Mouse (Mus musculus): ENCODE measurements around the gene Izumo4. TPM values are rescaled to one million over a fixed set of nuclear protein-coding genes. Genes with fewer than 3 reads are reported as not detected.

The Izumo4 gene
- polyA plus RNA-seq, 2 experiments, result 15.9 to 66.1 TPM

- Histone ChIP-seq H3K9ac (ENCODE audit: low read depth, low read length, severe bottlenecking) (no peak overlapping the region), H3K27ac (replicated peaks; ENCODE audit: low read depth, low read length) (no peak overlapping the region), H3K4me3 (replicated peaks; ENCODE audit: low read length) (no peak overlapping the region), H3K4me1 (ENCODE audit: control insufficient read depth, insufficient read depth, low read length) (peaks cover 11% of the 10 kb centered on the region), H3K9me3 (ENCODE audit: control insufficient read depth, low read length) (no peaks in the 10 kb centered on the region), H3K27me3 (ENCODE audit: control insufficient read depth, insufficient read depth, low read length) (no peaks in the 10 kb centered on the region), H3K4me2 (replicated peaks; ENCODE audit: low read depth, low read length, severe bottlenecking) (no peak overlapping the region), H3K36me3 (ENCODE audit: control insufficient read depth, insufficient read depth, low read length) (peaks cover 50% of the 10 kb centered on the region)
- DNase-seq (ENCODE audit: low spot score), result no peak
- no peak for TF ChIP-seq POLR2A (IDR thresholded peaks at IDR 0.05; ENCODE audit: borderline replicate concordance, extremely low read depth, insufficient read depth, insufficient read length)
- ATAC-seq (ENCODE audit: low FRiP score, low read depth), result no peak
- 89% methylated on average over 1 of the region's 1 CpGs for WGBS
Observed at GRCm38 (mm10) chr10:80683647-80684046, 18.3 kb upstream of the Izumo4 start.

DNA sequence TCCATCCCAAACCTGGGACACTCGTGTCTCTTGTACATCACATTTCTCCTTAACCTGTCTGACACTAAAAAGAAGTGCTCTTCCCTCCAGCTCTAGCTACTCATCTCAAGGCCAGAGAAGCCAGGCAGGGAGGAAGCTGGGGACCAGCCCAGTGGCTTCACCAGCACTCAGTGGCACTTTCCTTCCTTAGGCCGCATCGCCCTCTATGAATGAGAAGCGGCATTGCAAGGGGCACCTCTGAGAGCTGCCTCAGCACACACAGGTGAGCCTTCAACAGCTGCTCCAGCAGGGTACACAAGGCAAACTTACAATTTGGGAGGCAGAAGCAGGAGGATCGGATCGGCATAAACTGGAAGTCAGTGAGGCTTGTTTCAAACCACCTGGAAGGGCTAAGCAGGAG, 17.8 kb upstream of the Izumo4 start:
- ATAC-seq (ENCODE audit: low FRiP score, low read depth) (no peak), DNase-seq (ENCODE audit: low spot score) (no peak)
- 61% methylated on average over 6 of the region's 6 CpGs for WGBS
- no peak overlapping the region for H3K4me2 ChIP-seq (replicated peaks; ENCODE audit: low read depth, low read length, severe bottlenecking)
- peaks cover 5% of the 10 kb centered on the region for H3K4me1 ChIP-seq (ENCODE audit: control insufficient read depth, insufficient read depth, low read length)
- H3K27ac ChIP-seq (replicated peaks; ENCODE audit: low read depth, low read length), result no peak overlapping the region
- no peak overlapping the region for H3K9ac ChIP-seq (ENCODE audit: low read depth, low read length, severe bottlenecking)
- no peaks in the 10 kb centered on the region for H3K27me3 ChIP-seq (ENCODE audit: control insufficient read depth, insufficient read depth, low read length)
- H3K4me3 ChIP-seq (replicated peaks; ENCODE audit: low read length), result no peak overlapping the region
- H3K36me3 ChIP-seq (ENCODE audit: control insufficient read depth, insufficient read depth, low read length), result peaks cover 56% of the 10 kb centered on the region
- H3K9me3 ChIP-seq (ENCODE audit: control insufficient read depth, low read length), result no peaks in the 10 kb centered on the region
- no peak for TF ChIP-seq POLR2A (IDR thresholded peaks at IDR 0.05; ENCODE audit: borderline replicate concordance, extremely low read depth, insufficient read depth, insufficient read length)

DNA sequence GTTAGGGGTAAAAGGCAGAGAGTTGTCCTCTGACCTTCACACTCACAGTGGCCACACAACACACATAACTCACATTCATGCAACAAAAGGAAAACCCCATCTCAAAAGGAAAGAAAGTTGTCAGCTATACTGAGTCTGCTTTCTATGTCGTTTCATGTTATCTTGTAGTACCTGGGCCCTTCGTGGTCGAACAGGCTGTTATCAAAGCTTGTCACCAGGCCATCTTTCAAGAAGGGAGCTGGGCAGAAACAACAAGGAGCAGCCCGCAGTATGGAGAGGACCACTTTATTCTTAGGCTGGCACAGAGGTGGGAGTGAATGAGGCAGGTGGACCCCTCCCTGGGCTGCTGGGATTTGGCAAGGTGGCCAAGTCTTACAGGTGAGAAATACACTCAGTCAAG, 17.0 kb upstream of the Izumo4 start:
- 91% methylated on average over 4 of the region's 4 CpGs for WGBS
- no peak for TF ChIP-seq POLR2A (IDR thresholded peaks at IDR 0.05; ENCODE audit: borderline replicate concordance, extremely low read depth, insufficient read depth, insufficient read length)
- peaks cover 64% of the 10 kb centered on the region for H3K36me3 ChIP-seq (ENCODE audit: control insufficient read depth, insufficient read depth, low read length)

DNA sequence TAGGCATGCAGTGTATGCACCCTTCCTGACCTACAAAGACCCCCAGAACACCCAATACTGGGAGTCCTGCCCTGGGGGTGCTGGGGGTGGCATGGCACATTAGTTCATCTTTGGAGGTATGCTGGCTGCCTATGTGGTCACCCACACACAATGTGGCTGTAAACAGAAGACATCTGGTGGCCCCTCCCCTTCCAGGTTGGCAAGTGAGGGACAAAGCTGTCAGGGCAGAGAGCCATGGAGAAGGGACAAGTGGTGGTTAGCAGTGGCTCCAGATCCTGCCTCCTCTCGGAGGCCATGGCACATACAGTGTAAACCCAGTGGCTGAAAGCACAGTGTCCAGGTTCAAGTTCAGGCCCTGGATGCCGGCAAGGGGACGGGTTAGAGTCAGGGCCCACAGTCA, 15.4 kb upstream of the Izumo4 start:
- ATAC-seq (ENCODE audit: low FRiP score, low read depth), result no peak
- DNase-seq (ENCODE audit: low spot score), result no peak
- H3K4me1 ChIP-seq (ENCODE audit: control insufficient read depth, insufficient read depth, low read length), result no peaks in the 10 kb centered on the region
- no peak overlapping the region for H3K4me3 ChIP-seq (replicated peaks; ENCODE audit: low read length)
- no peak overlapping the region for H3K27ac ChIP-seq (replicated peaks; ENCODE audit: low read depth, low read length)
- no peaks in the 10 kb centered on the region for H3K9me3 ChIP-seq (ENCODE audit: control insufficient read depth, low read length)
- no peaks in the 10 kb centered on the region for H3K27me3 ChIP-seq (ENCODE audit: control insufficient read depth, insufficient read depth, low read length)
- TF ChIP-seq POLR2A (IDR thresholded peaks at IDR 0.05; ENCODE audit: borderline replicate concordance, extremely low read depth, insufficient read depth, insufficient read length), result no peak
- WGBS, result 94% methylated on average over 3 of the region's 3 CpGs
- no peak overlapping the region for H3K9ac ChIP-seq (ENCODE audit: low read depth, low read length, severe bottlenecking)
- peaks cover 80% of the 10 kb centered on the region for H3K36me3 ChIP-seq (ENCODE audit: control insufficient read depth, insufficient read depth, low read length)
- H3K4me2 ChIP-seq (replicated peaks; ENCODE audit: low read depth, low read length, severe bottlenecking), result no peak overlapping the region

More for the DNA sequence above, 17.0 kb upstream of the Izumo4 start:
- H3K4me3 ChIP-seq (replicated peaks; ENCODE audit: low read length), result no peak overlapping the region
- no peaks in the 10 kb centered on the region for H3K9me3 ChIP-seq (ENCODE audit: control insufficient read depth, low read length)
- no peak for DNase-seq (ENCODE audit: low spot score)
- no peak overlapping the region for H3K4me2 ChIP-seq (replicated peaks; ENCODE audit: low read depth, low read length, severe bottlenecking)
- no peaks in the 10 kb centered on the region for H3K4me1 ChIP-seq (ENCODE audit: control insufficient read depth, insufficient read depth, low read length)
- no peak for ATAC-seq (ENCODE audit: low FRiP score, low read depth)
- no peaks in the 10 kb centered on the region for H3K27me3 ChIP-seq (ENCODE audit: control insufficient read depth, insufficient read depth, low read length)
- H3K9ac ChIP-seq (ENCODE audit: low read depth, low read length, severe bottlenecking), result no peak overlapping the region
- H3K27ac ChIP-seq (replicated peaks; ENCODE audit: low read depth, low read length), result no peak overlapping the region

GRCm38 (mm10) chr10:80687850-80688249, 14.1 kb upstream of the Izumo4 start:
- TF ChIP-seq POLR2A (IDR thresholded peaks at IDR 0.05; ENCODE audit: borderline replicate concordance, extremely low read depth, insufficient read depth, insufficient read length), result no peak
- H3K36me3 ChIP-seq (ENCODE audit: control insufficient read depth, insufficient read depth, low read length), result peaks cover 86% of the 10 kb centered on the region
- no peaks in the 10 kb centered on the region for H3K9me3 ChIP-seq (ENCODE audit: control insufficient read depth, low read length)
- WGBS, result 43% methylated on average over 5 of the region's 5 CpGs
- H3K4me2 ChIP-seq (replicated peaks; ENCODE audit: low read depth, low read length, severe bottlenecking), result no peak overlapping the region
- no peaks in the 10 kb centered on the region for H3K27me3 ChIP-seq (ENCODE audit: control insufficient read depth, insufficient read depth, low read length)
- peak; percentile 72 for DNase-seq (ENCODE audit: low spot score)
- no peak overlapping the region for H3K9ac ChIP-seq (ENCODE audit: low read depth, low read length, severe bottlenecking)
- no peaks in the 10 kb centered on the region for H3K4me1 ChIP-seq (ENCODE audit: control insufficient read depth, insufficient read depth, low read length)
- no peak overlapping the region for H3K4me3 ChIP-seq (replicated peaks; ENCODE audit: low read length)
- no peak overlapping the region for H3K27ac ChIP-seq (replicated peaks; ENCODE audit: low read depth, low read length)
- ATAC-seq (ENCODE audit: low FRiP score, low read depth), result peak; percentile 65; the same call in 1 of the 2 replicates
